Mouse (Mus musculus): ENCODE data around the gene D11Wsu47e. TPM values are rescaled to one million over a fixed set of nuclear protein-coding genes. Genes with fewer than 3 reads are reported as not detected.

Gene D11Wsu47e
- polyA plus RNA-seq, 1 experiment, result 8.0 TPM

GRCm38 (mm10) chr11:113698013-113698545 is 13.9 kb downstream of the D11Wsu47e start:
- TF ChIP-seq CTCF (IDR thresholded peaks at IDR 0.05; ENCODE audit: control insufficient read depth, insufficient read depth, low read length) (no peak), POLR2A (IDR thresholded peaks at IDR 0.05; ENCODE audit: borderline replicate concordance, control insufficient read depth, low read depth, low read length) (no peak)
- no peak overlapping the region for H3K27ac ChIP-seq (ENCODE audit: control insufficient read depth, insufficient read depth, low read depth, low read length, poor library complexity)
- H3K4me1 ChIP-seq (ENCODE audit: control insufficient read depth, insufficient read depth, low read length), result no peaks in the 10 kb centered on the region
- no peak overlapping the region for H3K4me3 ChIP-seq (replicated peaks; ENCODE audit: control insufficient read depth, low read depth, low read length)
- WGBS, result 85% methylated on average over 12 of the region's 12 CpGs

GRCm38 (mm10) chr11:113699643-113700042 is 15.4 kb downstream of the D11Wsu47e start:
- 76% methylated on average over 7 of the region's 7 CpGs for WGBS
- Histone ChIP-seq H3K4me1 (ENCODE audit: control insufficient read depth, insufficient read depth, low read length) (no peaks in the 10 kb centered on the region), H3K4me3 (replicated peaks; ENCODE audit: control insufficient read depth, low read depth, low read length) (no peak overlapping the region), H3K27ac (ENCODE audit: control insufficient read depth, insufficient read depth, low read depth, low read length, poor library complexity) (no peak overlapping the region)
- TF ChIP-seq POLR2A (IDR thresholded peaks at IDR 0.05; ENCODE audit: borderline replicate concordance, control insufficient read depth, low read depth, low read length) (no peak), CTCF (IDR thresholded peaks at IDR 0.05; ENCODE audit: control insufficient read depth, insufficient read depth, low read length) (no peak)

- WGBS, result 31% methylated on average over 5 of the region's 5 CpGs
- Histone ChIP-seq H3K4me3 (replicated peaks; ENCODE audit: control insufficient read depth, low read depth, low read length) (no peak overlapping the region), H3K27ac (ENCODE audit: control insufficient read depth, insufficient read depth, low read depth, low read length, poor library complexity) (no peak overlapping the region), H3K4me1 (ENCODE audit: control insufficient read depth, insufficient read depth, low read length) (no peaks in the 10 kb centered on the region)
- peak; percentile 100 for TF ChIP-seq CTCF (IDR thresholded peaks at IDR 0.05; ENCODE audit: control insufficient read depth, insufficient read depth, low read length)
- TF ChIP-seq POLR2A (IDR thresholded peaks at IDR 0.05; ENCODE audit: borderline replicate concordance, control insufficient read depth, low read depth, low read length), result no peak
These were observed 19.5 kb downstream of the D11Wsu47e start for GRCm38 (mm10) chr11:113703758-113704157.

- WGBS, result 56% methylated on average over 15 of the region's 15 CpGs
- TF ChIP-seq POLR2A (IDR thresholded peaks at IDR 0.05; ENCODE audit: borderline replicate concordance, control insufficient read depth, low read depth, low read length) (no peak), CTCF (IDR thresholded peaks at IDR 0.05; ENCODE audit: control insufficient read depth, insufficient read depth, low read length) (no peak)
- Histone ChIP-seq H3K4me3 (replicated peaks; ENCODE audit: control insufficient read depth, low read depth, low read length) (no peak overlapping the region), H3K4me1 (ENCODE audit: control insufficient read depth, insufficient read depth, low read length) (no peaks in the 10 kb centered on the region), H3K27ac (ENCODE audit: control insufficient read depth, insufficient read depth, low read depth, low read length, poor library complexity) (no peak overlapping the region)
These were observed 21.9 kb downstream of the D11Wsu47e start for GRCm38 (mm10) chr11:113705966-113706652.

- TF ChIP-seq POLR2A (IDR thresholded peaks at IDR 0.05; ENCODE audit: borderline replicate concordance, control insufficient read depth, low read depth, low read length) (no peak), CTCF (IDR thresholded peaks at IDR 0.05; ENCODE audit: control insufficient read depth, insufficient read depth, low read length) (no peak)
- H3K4me3 ChIP-seq (replicated peaks; ENCODE audit: control insufficient read depth, low read depth, low read length), result no peak overlapping the region
- no peaks in the 10 kb centered on the region for H3K4me1 ChIP-seq (ENCODE audit: control insufficient read depth, insufficient read depth, low read length)
- H3K27ac ChIP-seq (ENCODE audit: control insufficient read depth, insufficient read depth, low read depth, low read length, poor library complexity), result no peak overlapping the region
- 89% methylated on average over 19 of the region's 19 CpGs for WGBS
These were observed 24.5 kb downstream of the D11Wsu47e start for GRCm38 (mm10) chr11:113708629-113709213.

- no peak overlapping the region for H3K4me3 ChIP-seq (replicated peaks; ENCODE audit: control insufficient read depth, low read depth, low read length)
- no peak overlapping the region for H3K27ac ChIP-seq (ENCODE audit: control insufficient read depth, insufficient read depth, low read depth, low read length, poor library complexity)
- WGBS, result 84% methylated on average over 15 of the region's 15 CpGs
- no peaks in the 10 kb centered on the region for H3K4me1 ChIP-seq (ENCODE audit: control insufficient read depth, insufficient read depth, low read length)
- TF ChIP-seq POLR2A (IDR thresholded peaks at IDR 0.05; ENCODE audit: borderline replicate concordance, control insufficient read depth, low read depth, low read length), result no peak
- TF ChIP-seq CTCF (IDR thresholded peaks at IDR 0.05; ENCODE audit: control insufficient read depth, insufficient read depth, low read length), result no peak
These were observed 25.1 kb downstream of the D11Wsu47e start for GRCm38 (mm10) chr11:113709272-113709671.

- H3K4me1 ChIP-seq (ENCODE audit: control insufficient read depth, insufficient read depth, low read length), result no peaks in the 10 kb centered on the region
- H3K27ac ChIP-seq (ENCODE audit: control insufficient read depth, insufficient read depth, low read depth, low read length, poor library complexity), result no peak within 1 kb of the TSS
- H3K4me3 ChIP-seq (replicated peaks; ENCODE audit: control insufficient read depth, low read depth, low read length), result no peak within 1 kb of the TSS
- WGBS, result 65% methylated on average over 11 of the region's 11 CpGs
- TF ChIP-seq CTCF (IDR thresholded peaks at IDR 0.05; ENCODE audit: control insufficient read depth, insufficient read depth, low read length) (no peak), POLR2A (IDR thresholded peaks at IDR 0.05; ENCODE audit: borderline replicate concordance, control insufficient read depth, low read depth, low read length) (no peak)
These were observed 25.6 kb downstream of the D11Wsu47e start, which contains the start of gene Cpsf4l for GRCm38 (mm10) chr11:113709731-113710256. TSS of gene Cpsf4l (minus strand) at chr11:113710017.

- H3K4me1 ChIP-seq (ENCODE audit: control insufficient read depth, insufficient read depth, low read length), result no peaks in the 10 kb centered on the region
- H3K27ac ChIP-seq (ENCODE audit: control insufficient read depth, insufficient read depth, low read depth, low read length, poor library complexity), result no peak overlapping the region
- H3K4me3 ChIP-seq (replicated peaks; ENCODE audit: control insufficient read depth, low read depth, low read length), result no peak overlapping the region
- 16% methylated on average over 10 of the region's 10 CpGs for WGBS
- TF ChIP-seq CTCF (IDR thresholded peaks at IDR 0.05; ENCODE audit: control insufficient read depth, insufficient read depth, low read length) (no peak), POLR2A (IDR thresholded peaks at IDR 0.05; ENCODE audit: borderline replicate concordance, control insufficient read depth, low read depth, low read length) (no peak)
These were observed 26.1 kb downstream of the D11Wsu47e start for GRCm38 (mm10) chr11:113710257-113710777.
